Mouse (Mus musculus) erythroblast, embryonic 14.5 days (primary cell): ENCODE data around the gene Psip1. TPM values are rescaled to one million over a fixed set of nuclear protein-coding genes. Genes with fewer than 3 reads are reported as not detected.
"Not testable (repeated sequence)": the region's sequence is repeated elsewhere in the genome, so short reads cannot be mapped to it uniquely, and the experiment has no call there.

Experiments used
- H3K27me3 ChIP-seq: 2 replicates; pipeline ENCODE4 v1.6.1; 2012; ENCODE audit warnings: inconsistent platforms; ENCODE audit not compliant: control insufficient read depth
- H3K36me3 ChIP-seq: 2 replicates; pipeline ENCODE4 v1.6.1; 2012; ENCODE audit warnings: mild to moderate bottlenecking, inconsistent platforms; ENCODE audit not compliant: control insufficient read depth
- H3K4me1 ChIP-seq: 2 replicates; pipeline ENCODE4 v1.6.1; 2012; ENCODE audit warnings: inconsistent platforms; ENCODE audit not compliant: control insufficient read depth
- H3K4me3 ChIP-seq: replicated peaks from 2 replicates; pipeline ENCODE3; 2012; ENCODE audit warnings: moderate library complexity, mild to moderate bottlenecking, inconsistent platforms
- H3K9me3 ChIP-seq: 2 replicates; pipeline ENCODE4 v1.6.1; 2012; ENCODE audit warnings: low read length, inconsistent platforms, mixed read lengths; ENCODE audit not compliant: control insufficient read depth
- GATA1 ChIP-seq: IDR thresholded peaks from 2 replicates; pipeline ENCODE4 v1.6.1; 2012; ENCODE audit warnings: low read length, inconsistent platforms, mixed read lengths
- TAL1 ChIP-seq: IDR thresholded peaks from 3 replicates; pipeline ENCODE4 v1.6.1; 2012; ENCODE audit warnings: low read length, inconsistent platforms, mixed read lengths
- polyA plus RNA-seq: library from polyadenylated mRNA; stranded (reverse); fragments of >175 nt; gene quantifications from 2 replicates; pipeline ENCODE4 v1.2.3, GENCODE M21; 2012

Psip1 gene
- polyA plus RNA-seq, 1 experiment, result 8.5 TPM

DNA sequence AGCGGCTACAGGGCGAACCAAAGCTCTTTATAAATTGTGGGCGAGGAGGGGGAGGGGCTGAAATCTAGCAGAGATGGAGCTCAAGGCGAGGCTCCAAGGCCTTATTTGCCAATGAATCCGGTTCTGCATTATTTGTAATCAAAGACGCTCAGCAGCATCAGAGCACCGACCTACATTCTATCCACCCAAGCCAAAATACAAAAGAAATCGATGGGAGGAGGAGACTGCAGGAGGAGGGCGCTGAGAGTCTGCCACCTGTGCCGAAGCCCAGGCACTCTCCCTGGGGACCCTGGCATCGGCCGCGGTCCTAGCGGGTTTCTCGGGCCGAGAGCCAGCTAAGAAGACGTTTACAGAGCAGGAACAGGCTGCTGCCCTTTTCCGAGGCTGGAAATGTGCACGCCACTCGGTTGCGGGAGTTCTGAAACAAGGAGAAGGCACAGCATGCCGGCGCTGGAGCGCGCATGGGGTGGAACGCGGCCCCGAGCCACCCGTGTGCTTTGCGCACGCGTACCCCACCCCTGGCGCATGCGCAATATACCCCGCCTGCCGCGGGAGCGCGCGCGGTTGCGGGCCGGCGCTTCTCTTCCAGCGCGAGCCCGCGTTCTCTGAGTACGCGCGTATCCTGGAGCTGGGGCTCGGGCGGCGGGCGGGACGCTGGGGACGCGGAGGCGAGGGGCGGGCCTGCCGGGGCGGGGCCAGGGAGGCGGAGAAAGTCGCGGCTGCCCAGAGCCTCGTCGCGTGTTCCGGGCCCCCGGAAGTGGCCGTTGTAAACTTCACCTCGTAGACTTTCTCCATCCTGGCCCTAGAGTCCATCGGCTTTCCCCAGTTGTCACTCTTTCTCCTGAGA is 38.8 kb upstream of the Psip1 start, which contains the start of gene Ccdc171:
Gene Ccdc171 (plus strand): TSS at position 703 of the 847 bp plus-strand sequence.
- no peaks in the 10 kb centered on the region for H3K36me3 ChIP-seq

DNA sequence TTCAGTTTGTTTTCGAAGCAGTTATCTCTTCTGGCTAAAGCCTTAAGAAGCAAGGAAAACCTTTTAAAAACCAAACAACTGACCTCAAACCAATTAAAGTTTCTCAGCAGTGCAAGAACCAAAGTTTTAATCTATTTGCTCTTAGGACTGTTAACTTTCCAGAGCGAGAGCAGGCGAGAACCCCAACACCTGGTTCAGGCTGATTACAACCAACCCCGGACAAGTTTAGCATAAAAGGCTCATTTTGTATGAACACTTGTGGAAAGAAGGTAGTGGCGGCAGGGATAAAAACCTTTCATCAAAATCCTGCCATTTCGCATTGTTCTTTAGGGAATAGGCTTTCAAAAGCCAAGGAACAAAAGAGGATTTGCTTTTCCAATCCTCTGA is 38.2 kb upstream of the Psip1 start:
- H3K27me3 ChIP-seq, result no peaks in the 10 kb centered on the region
- TF ChIP-seq GATA1 (no peak), TAL1 (peak; percentile 35; the same call in 1 of the 3 replicates)
- peaks cover 37% of the 10 kb centered on the region for H3K4me1 ChIP-seq

More for the DNA sequence above, 38.8 kb upstream of the Psip1 start, which contains the start of gene Ccdc171:
- TF ChIP-seq GATA1 (no peak), TAL1 (no peak)
- peak within 1 kb of the TSS; percentile 77 for H3K4me3 ChIP-seq
- peaks cover 37% of the 10 kb centered on the region for H3K4me1 ChIP-seq
- H3K27me3 ChIP-seq, result no peaks in the 10 kb centered on the region
- no peaks in the 10 kb centered on the region for H3K9me3 ChIP-seq

DNA sequence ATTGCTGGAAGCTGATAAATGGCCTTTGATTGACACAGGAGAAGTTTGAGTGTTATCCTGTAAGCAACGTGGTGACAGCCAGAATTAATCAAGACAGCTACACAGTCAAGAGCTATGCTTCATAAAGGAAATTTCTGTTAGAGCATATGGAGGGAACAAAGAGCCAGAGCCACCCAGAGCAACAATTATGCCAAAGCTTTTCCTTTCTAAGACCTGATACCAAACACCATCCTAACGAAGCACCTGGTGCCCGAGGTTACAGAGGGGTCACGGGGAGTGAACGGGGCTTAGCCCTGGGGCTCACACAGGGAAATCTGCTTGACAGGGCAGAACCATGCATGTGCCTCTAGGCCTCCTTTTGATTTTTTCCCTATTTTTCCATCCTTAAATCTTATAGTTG is 35.8 kb upstream of the Psip1 start:
- no peak overlapping the region for H3K4me3 ChIP-seq
- no peaks in the 10 kb centered on the region for H3K9me3 ChIP-seq
- no peaks in the 10 kb centered on the region for H3K36me3 ChIP-seq
- TF ChIP-seq GATA1 (no peak), TAL1 (no peak)
- H3K27me3 ChIP-seq, result no peaks in the 10 kb centered on the region
- H3K4me1 ChIP-seq, result peaks cover 31% of the 10 kb centered on the region

More for the DNA sequence above, 38.2 kb upstream of the Psip1 start:
- H3K9me3 ChIP-seq, result no peaks in the 10 kb centered on the region
- H3K36me3 ChIP-seq, result no peaks in the 10 kb centered on the region
- H3K4me3 ChIP-seq, result peak overlapping the region; percentile 77

- Histone ChIP-seq H3K27me3 (no peaks in the 10 kb centered on the region), H3K36me3 (no peaks in the 10 kb centered on the region), H3K9me3 (no peaks in the 10 kb centered on the region), H3K4me3 (no peak overlapping the region), H3K4me1 (peaks cover 14% of the 10 kb centered on the region)
- TF ChIP-seq GATA1 (no peak), TAL1 (no peak)
Observed at GRCm38 (mm10) chr4:83520308-83520707, 34.0 kb upstream of the Psip1 start.

GRCm38 (mm10) chr4:83519807-83520206 is 33.5 kb upstream of the Psip1 start:
- Histone ChIP-seq H3K9me3 (no peaks in the 10 kb centered on the region), H3K4me3 (no peak overlapping the region), H3K36me3 (no peaks in the 10 kb centered on the region), H3K27me3 (no peaks in the 10 kb centered on the region), H3K4me1 (peaks cover 11% of the 10 kb centered on the region)
- no peak for TF ChIP-seq GATA1
- TF ChIP-seq TAL1, result no peak

DNA sequence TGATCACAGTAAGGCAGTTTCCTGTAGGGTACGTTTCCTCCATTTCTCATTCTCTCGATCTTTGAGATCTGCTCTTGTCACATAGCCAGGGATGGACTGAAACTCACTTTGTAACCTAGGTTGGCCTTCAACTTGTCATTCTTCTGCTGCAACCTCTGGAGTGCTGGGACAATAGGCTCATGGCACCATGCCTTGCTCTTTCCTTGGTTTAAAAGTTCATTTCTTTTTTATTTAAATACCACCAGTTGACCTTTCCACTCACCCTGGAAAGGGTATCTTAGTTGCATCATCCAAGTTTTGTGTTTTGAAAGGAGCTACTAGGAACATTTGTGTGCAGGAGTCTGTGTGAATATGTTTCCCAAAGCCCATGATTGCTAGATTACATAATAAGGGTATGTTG is 32.9 kb upstream of the Psip1 start:
- TF ChIP-seq TAL1 (no peak), GATA1 (no peak)
- Histone ChIP-seq H3K9me3 (no peaks in the 10 kb centered on the region), H3K36me3 (no peaks in the 10 kb centered on the region), H3K4me1 (peaks cover 5% of the 10 kb centered on the region), H3K27me3 (no peaks in the 10 kb centered on the region), H3K4me3 (no peak overlapping the region)

DNA sequence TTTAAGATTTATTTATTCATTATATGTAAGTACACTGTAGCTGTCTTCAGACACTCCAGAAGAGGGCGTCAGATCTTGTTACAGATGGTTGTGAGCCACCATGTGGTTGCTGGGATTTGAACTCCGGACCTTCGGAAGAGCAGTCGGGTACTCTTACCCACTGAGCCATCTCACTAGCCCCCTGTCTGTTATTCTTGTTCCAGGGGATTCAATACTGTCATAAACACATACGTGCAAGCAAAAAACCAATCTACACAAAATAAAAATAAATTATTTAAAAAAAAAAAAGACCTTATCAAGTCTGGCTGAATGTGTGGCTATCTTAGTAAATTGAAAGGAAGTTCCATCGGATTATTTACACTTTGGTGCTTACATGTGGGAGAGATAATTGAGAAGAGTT is 29.9 kb upstream of the Psip1 start:
- H3K9me3 ChIP-seq, H3K36me3 ChIP-seq, H3K4me1 ChIP-seq, H3K4me3 ChIP-seq, H3K27me3 ChIP-seq: not testable (repeated sequence)

DNA sequence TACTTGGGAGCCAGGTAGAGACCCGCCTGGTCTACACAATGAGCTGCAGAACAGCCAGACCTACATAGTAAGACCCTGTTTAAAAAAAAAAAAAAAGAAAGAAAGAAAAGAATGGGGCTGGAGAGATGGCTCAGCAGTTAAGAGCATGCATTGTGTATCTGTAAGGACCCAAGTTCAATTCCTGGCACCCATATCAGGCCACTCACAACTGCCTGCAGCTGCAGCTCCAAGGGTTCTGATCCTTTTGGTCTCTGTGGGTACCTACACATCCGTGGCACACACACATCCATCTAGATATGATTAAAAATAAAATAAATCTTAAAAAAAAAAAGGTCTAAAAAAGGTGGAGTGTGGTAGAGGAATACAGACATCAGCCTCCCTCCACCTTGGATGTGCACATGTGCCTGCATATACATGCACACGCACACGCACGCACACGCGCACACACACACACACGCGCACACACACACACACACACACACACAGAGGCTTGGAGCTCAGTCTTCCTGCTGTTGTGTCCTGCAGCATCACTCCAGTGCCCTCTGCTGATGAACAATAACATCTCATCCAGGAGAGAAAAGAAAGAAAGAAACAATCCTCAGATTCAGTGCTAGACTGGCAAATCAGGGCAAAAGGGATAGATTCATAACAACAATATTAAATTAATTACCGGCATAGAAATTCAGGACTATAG is 28.9 kb upstream of the Psip1 start:
- H3K4me3 ChIP-seq, result no peak overlapping the region
- no peaks in the 10 kb centered on the region for H3K27me3 ChIP-seq
- H3K9me3 ChIP-seq, result no peaks in the 10 kb centered on the region
- H3K36me3 ChIP-seq, result no peaks in the 10 kb centered on the region
- no peaks in the 10 kb centered on the region for H3K4me1 ChIP-seq
- no peak for TF ChIP-seq GATA1
- no peak for TF ChIP-seq TAL1

DNA sequence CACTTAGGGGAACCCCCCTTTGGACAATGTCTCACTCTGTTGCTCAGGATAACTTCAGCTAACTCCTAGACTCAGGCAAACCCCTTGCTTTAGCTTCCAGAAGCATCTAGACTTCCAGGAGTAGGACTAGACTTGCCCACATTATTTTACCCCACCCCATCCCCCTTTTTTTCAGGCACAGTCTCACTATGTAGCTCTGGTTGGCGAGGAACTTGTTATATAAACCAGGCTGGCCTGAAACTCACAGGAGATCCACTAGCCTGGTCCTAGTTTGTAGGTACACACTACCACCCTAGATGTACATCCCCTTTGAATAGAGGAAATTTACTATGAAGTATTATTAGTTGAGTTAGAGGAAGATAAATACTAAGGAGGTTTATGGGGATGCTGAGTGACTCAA is 27.9 kb upstream of the Psip1 start:
- no peaks in the 10 kb centered on the region for H3K27me3 ChIP-seq
- H3K4me3 ChIP-seq, result no peak overlapping the region
- no peaks in the 10 kb centered on the region for H3K4me1 ChIP-seq
- H3K9me3 ChIP-seq, result no peaks in the 10 kb centered on the region
- TF ChIP-seq GATA1 (no peak), TAL1 (no peak)
- H3K36me3 ChIP-seq, result no peaks in the 10 kb centered on the region
